Mouse (Mus musculus): ENCODE data around the gene Smco3.
"Not testable (repeated sequence)": the region's sequence is repeated elsewhere in the genome, so short reads cannot be mapped to it uniquely, and the experiment has no call there.

The Smco3 gene

DNA sequence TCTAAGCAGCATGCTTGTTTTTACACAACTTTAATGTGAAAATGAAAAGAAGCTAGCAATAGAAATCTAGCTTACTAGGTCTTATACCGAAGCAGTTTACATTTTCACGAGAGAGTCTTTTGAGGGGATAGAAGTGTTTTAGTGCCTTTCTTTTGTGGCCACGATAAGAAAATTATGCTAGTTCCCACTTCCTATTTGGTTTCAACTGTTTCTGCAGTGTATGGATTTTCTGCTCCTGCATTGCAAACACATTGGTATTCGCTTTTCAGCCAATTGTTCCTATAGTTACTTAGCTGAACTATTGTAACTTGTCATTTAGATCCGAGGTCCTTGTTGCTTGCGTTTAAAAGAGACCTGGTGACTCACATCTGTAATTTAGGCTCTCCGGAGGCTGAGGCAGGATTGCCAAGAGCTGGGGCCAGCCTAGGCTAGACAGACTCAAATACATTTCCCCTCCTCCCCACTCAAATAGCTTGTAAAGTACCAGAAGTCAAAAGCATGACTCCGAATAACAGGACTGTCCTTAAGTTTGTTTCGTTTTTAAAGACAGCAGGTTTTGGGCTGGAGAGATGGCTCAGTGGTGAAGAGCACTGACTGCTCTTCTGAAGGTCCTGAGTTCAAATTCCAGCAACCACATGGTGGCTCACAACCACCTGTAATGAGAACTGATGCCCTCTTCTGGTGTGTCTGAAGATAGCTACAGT is 30.4 kb downstream of the Smco3 start:
- DNase-seq: no peak

GRCm38 (mm10) chr6:136803739-136804633 is 31.3 kb downstream of the Smco3 start, which contains the start of gene Hist4h4:
Hist4h4 (minus strand) TSS chr6:136804415.
- DNase-seq: peak; percentile 91 to 99

GRCm38 (mm10) chr6:136803093-136803738 is 32.0 kb downstream of the Smco3 start:
- DNase-seq: no peak

DNA sequence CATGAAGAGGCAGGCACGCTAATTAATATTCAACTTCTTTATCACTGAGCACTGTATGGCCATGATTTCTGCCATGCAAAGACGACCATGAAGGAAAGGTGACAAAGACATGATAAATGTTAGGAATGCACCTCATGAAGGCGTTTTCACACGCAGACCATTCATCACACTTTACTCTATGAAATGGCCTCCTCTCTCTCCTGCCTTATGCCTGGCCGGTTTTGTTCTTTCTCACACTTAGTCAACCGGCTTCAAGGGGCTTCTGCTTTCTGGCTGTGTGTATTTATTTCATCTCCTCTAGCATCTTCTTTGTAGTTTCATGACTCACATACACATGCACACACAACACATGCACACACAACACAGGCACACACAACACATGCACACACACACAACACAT is 34.0 kb downstream of the Smco3 start:
- no peak for DNase-seq

GRCm38 (mm10) chr6:136800710-136801109 is 34.5 kb downstream of the Smco3 start:
- no peak for DNase-seq

GRCm38 (mm10) chr6:136797874-136798693 is 37.2 kb downstream of the Smco3 start:
- DNase-seq: not testable (repeated sequence)

DNA sequence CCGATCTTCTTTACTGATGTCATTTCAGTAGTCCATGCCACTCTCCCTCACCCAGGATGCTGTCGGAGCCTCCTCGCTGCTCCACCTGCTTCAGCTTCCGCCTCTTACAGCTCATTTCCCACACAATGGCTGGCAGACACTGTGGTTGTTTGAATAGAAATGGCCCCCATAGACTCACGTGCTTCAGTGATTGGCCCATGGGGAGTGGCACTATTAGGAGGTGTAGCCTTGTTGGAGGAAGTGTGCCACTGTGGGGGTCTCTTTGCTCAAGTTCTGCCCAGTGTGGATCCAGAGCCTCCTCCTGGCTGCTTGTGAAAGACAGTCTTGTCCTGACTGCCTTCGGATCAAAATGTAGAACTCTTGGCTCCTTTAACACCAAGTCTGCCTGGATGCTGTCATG is 39.4 kb downstream of the Smco3 start:
- no peak for DNase-seq

DNA sequence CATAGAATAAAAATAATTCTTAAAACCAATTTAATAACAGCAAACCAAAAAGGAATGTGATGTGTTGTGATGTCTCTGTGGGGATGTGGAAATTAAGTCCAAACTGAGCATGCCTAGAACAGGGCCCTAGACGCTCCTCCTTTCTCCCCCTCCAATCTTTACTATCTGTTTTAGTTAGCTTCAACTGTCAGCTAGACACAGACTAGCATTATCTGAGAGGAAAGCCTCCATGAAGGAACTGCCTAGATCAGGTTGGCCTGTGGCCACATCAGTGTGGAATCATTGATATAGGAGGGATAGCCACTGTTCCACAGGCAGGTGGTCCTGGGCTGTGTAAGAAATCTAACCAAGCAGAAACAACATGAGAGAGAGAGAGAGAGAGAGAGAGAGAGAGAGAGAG is 40.1 kb downstream of the Smco3 start:
- DNase-seq: no peak

DNA sequence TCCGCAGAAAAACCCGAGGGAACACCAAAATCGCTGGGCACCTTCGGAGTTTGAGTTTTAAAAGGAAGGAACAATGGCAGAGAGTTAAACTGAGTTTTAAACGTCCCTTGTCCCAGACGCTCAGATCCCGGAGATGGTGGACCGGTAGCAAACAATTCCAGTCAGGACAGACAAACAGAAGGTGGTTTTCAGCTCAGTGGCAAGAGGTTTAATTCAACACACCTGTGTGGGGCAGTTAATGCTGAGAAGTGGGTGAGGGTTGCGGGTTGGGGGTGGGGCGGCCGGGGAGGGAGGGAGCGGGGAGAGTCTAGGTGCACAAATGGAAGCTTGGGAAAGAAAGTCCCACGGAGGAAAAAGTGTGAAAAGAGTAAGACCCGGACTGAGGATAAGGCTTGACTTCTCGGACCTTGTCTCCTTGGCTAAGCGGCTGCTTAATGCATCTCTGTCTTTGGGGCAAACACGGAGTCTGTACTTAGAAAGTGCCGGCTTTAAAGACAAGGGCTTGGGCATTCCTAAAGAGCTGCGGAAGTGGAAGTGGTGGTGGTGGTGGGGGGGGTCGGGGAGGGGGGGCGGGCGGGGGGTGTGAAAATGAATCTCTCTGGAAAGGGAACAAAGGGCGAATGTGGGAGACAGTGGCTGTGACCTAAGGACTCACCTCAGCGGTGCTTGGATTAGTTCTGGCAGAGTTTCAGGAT is 41.3 kb downstream of the Smco3 start:
- no peak for DNase-seq

GRCm38 (mm10) chr6:136792884-136793758 is 42.1 kb downstream of the Smco3 start:
- no peak for DNase-seq

DNA sequence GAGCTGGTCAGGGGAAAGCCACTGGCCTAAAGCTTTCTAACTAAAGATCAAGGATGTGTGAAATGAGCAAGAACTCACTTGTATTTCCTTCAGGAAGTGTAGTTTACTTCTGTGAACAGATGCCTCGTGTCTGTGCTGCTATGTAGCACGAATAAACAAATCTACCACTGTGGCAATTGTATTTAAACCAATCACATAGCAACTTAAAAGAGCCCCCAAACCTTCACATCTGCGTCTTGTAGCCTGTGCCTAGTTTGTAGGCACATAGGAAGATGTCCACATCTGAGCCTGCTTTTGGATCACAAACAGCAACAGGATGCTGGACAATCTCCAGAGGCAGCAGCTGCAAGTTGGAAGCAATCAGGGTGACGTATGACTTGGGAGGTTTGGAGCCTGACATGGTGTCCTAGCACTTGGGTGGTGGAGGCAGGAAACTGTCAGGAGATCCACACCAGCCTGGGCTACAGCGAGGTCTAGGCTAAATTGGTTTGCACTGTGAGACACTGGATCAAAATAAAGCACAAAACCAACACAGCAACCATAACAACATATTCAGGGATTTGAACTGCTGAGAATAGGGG is 45.8 kb downstream of the Smco3 start:
- no peak for DNase-seq

DNA sequence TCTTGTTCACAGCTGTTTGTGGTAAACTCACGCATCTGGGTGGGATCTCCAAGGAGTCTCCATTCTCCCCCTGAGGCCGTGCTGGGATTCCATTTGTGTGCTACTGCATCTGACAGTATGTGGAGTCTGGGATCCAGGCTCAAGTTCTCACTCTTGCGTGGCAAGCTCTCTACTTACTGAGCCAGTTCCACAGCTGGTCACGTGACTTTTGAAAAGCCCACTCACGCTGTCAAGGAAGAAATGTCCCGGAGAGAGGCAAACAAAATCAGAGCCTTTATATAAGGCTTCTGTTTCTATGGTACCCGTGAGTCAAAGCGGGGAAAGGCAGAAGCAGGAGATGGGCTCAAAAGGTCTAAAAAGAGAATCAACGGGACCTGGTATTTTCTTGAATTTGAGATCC is 52.5 kb downstream of the Smco3 start:
- no peak for DNase-seq

DNA sequence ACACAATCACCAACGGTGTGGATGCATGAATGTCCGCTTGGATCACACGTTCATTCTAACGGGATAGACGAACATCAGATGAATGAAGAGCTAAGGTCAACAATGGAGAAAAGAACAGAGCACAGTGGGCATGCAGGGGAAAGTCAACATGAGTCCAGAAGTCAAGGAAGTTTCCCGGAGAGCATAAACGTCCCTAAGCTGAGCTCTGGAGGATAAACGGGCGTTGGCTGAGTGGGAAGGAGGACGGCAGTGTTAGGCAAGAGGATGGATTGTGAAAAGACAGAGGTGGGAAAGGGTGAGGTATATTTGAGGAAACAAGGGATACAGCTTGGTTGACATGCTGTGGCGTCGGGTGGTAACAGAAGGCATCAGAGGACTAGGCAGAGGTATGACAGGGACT is 53.1 kb downstream of the Smco3 start:
- no peak for DNase-seq

GRCm38 (mm10) chr6:136781377-136781986 is 53.8 kb downstream of the Smco3 start, which contains the start of gene Gucy2c:
Gucy2c (minus strand) TSS chr6:136781765.
- DNase-seq: no peak

Data from cerebellum, postnatal 36 days (tissue).